Mouse (Mus musculus) hindbrain, embryonic 15.5 days (tissue): ENCODE results near the gene Mast4. TPM values are rescaled to one million over a fixed set of nuclear protein-coding genes. Genes with fewer than 3 reads are reported as not detected.
A peak's percentile ranks its signal among the peaks of the same experiment; 100 is the strongest.

Experiments used
- ATAC-seq: fragments of 200-750 bp; cut with Nextera tagmentation; 2 replicates; pipeline ENCODE4 v1.8.0; 2017; ENCODE audit warnings: low read depth, moderate number of reproducible peaks, moderate TSS enrichment; ENCODE audit not compliant: low FRiP score
- H3K27ac ChIP-seq: fragments of 300-500 bp; sonication (generic); replicated peaks from 2 replicates; pipeline ENCODE4 v1.5.1; 2015; ENCODE audit warnings: mild to moderate bottlenecking, inconsistent platforms
- H3K27me3 ChIP-seq: fragments of 300-500 bp; sonication (generic); 2 replicates; pipeline ENCODE4 v1.6.1; 2015; ENCODE audit warnings: control low read depth, inconsistent platforms
- H3K36me3 ChIP-seq: fragments of 300-500 bp; sonication (generic); 2 replicates; pipeline ENCODE4 v1.6.1; 2015; ENCODE audit warnings: control low read depth, inconsistent platforms
- H3K4me1 ChIP-seq: fragments of 300-500 bp; sonication (generic); replicated peaks from 2 replicates; pipeline ENCODE4 v1.6.1; 2015; ENCODE audit warnings: control low read depth, inconsistent platforms
- H3K4me2 ChIP-seq: fragments of 300-500 bp; sonication (generic); 2 replicates; pipeline ENCODE4 v1.6.1; 2015; ENCODE audit warnings: moderate library complexity, mild to moderate bottlenecking, inconsistent platforms
- H3K4me3 ChIP-seq: fragments of 300-500 bp; sonication (generic); 2 replicates; pipeline ENCODE4 v1.5.1; 2015; ENCODE audit warnings: mild to moderate bottlenecking, inconsistent platforms
- H3K9ac ChIP-seq: fragments of 300-500 bp; sonication (generic); 2 replicates; pipeline ENCODE4 v1.6.1; 2015; ENCODE audit warnings: inconsistent platforms
- H3K9me3 ChIP-seq: fragments of 300-500 bp; sonication (generic); 2 replicates; pipeline ENCODE4 v1.6.1; 2016; ENCODE audit warnings: control low read depth, inconsistent platforms
- WGBS: fragments of 180-500 bp; shearing (Covaris S2); methylation state at CpG from one replicate; pipeline ENCODE4 v1.1.7; 2015; 5-methylcytosine and 5-hydroxymethylcytosine counted together
- polyA plus RNA-seq: library from polyadenylated mRNA; unstranded; fragments of >200 nt; fragmentation: Nextera tagmentation; extraction: Ambion mirVana; gene quantifications from 2 replicates; pipeline ENCODE4 v1.2.1, GENCODE M21; 2015

Mast4 gene
- polyA plus RNA-seq, 1 experiment from 2014 or later: 29.1 TPM

DNA sequence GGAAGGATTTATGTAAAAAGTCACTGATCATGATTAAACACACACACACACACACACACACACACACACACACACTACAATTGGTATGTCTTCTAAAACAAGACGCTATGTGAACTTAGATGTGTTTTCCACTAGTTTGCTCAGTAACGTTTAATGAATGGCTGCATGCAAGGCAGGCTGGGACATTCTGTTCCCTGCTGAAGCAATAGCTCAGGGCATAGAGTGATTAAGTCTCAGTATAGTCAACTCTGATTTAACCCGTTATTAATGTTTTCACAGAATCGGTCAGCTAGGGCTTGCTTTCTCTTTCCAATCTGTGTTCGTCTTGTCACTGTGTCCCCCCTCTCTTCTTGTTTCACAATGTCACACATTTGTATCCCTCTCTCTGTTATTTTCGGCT lies 558.8 kb downstream of the Mast4 start:
- H3K27me3 ChIP-seq: no peaks in the 10 kb centered on the region
- H3K9me3 ChIP-seq: no peaks in the 10 kb centered on the region
- no peak overlapping the region for H3K4me2 ChIP-seq
- no peak overlapping the region for H3K27ac ChIP-seq
- no peak overlapping the region for H3K9ac ChIP-seq
- ATAC-seq: no peak
- WGBS: 77% methylated on average over 6 of the region's 6 CpGs
- H3K4me3 ChIP-seq: no peak overlapping the region
- H3K36me3 ChIP-seq: no peaks in the 10 kb centered on the region
- H3K4me1 ChIP-seq: no peaks in the 10 kb centered on the region

GRCm38 (mm10) chr13:102774786-102775201 lies 559.5 kb downstream of the Mast4 start:
- Histone ChIP-seq H3K27ac (no peak overlapping the region), H3K36me3 (no peaks in the 10 kb centered on the region), H3K4me3 (no peak overlapping the region), H3K27me3 (no peaks in the 10 kb centered on the region), H3K4me1 (0 out of 2 replicates have a peak, but pooled peaks cover 3% of the 10 kb centered on the region), H3K9ac (no peak overlapping the region), H3K9me3 (no peaks in the 10 kb centered on the region), H3K4me2 (no peak overlapping the region)
- WGBS: 39% methylated on average over 7 of the region's 7 CpGs
- ATAC-seq: peak; percentile 62; the same call in 1 of the 2 replicates

GRCm38 (mm10) chr13:102773169-102773568 lies 561.1 kb downstream of the Mast4 start:
- H3K4me1 ChIP-seq: peaks cover 12% of the 10 kb centered on the region
- H3K4me2 ChIP-seq: no peak overlapping the region
- no peak for ATAC-seq
- 94% methylated on average over 9 of the region's 9 CpGs for WGBS
- no peak overlapping the region for H3K27ac ChIP-seq
- H3K9me3 ChIP-seq: no peaks in the 10 kb centered on the region
- no peak overlapping the region for H3K4me3 ChIP-seq
- no peak overlapping the region for H3K9ac ChIP-seq
- no peaks in the 10 kb centered on the region for H3K36me3 ChIP-seq
- no peaks in the 10 kb centered on the region for H3K27me3 ChIP-seq

- H3K4me3 ChIP-seq: no peak overlapping the region
- peaks cover 17% of the 10 kb centered on the region for H3K4me1 ChIP-seq
- no peaks in the 10 kb centered on the region for H3K36me3 ChIP-seq
- no peak overlapping the region for H3K4me2 ChIP-seq
- H3K27me3 ChIP-seq: no peaks in the 10 kb centered on the region
- 68% methylated on average over 8 of the region's 8 CpGs for WGBS
- H3K27ac ChIP-seq: no peak overlapping the region
- H3K9ac ChIP-seq: no peak overlapping the region
- no peak for ATAC-seq
- no peaks in the 10 kb centered on the region for H3K9me3 ChIP-seq
Observed at GRCm38 (mm10) chr13:102770194-102770593, 564.1 kb downstream of the Mast4 start.

DNA sequence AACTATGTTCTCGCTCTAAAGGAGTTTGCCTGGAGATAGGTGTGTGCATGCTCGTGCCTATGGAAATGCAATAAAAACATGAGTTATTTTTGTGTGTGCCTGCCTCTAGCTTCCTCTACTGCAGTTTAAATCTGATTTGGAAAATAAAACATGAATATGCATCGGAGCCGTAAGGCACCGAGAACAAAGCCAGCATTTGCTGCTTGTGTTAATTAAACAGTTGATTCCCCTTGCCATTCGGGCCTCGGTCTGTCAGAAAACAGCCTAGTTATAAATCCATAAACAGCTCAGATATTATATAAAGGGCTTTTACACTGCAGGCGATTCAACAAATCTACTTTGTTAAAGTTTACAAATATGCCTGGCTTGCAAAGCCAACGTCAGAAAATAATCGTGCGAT lies 565.8 kb downstream of the Mast4 start:
- H3K4me2 ChIP-seq: no peak overlapping the region
- no peaks in the 10 kb centered on the region for H3K27me3 ChIP-seq
- no peaks in the 10 kb centered on the region for H3K9me3 ChIP-seq
- 58% methylated on average over 11 of the region's 11 CpGs for WGBS
- ATAC-seq: 0 out of 2 replicates have a peak, but pooled peaks have one; percentile 15
- H3K9ac ChIP-seq: no peak overlapping the region
- H3K4me3 ChIP-seq: no peak overlapping the region
- no peaks in the 10 kb centered on the region for H3K36me3 ChIP-seq
- peaks cover 31% of the 10 kb centered on the region for H3K4me1 ChIP-seq
- peak overlapping the region; percentile 23; the same call in 1 of the 2 replicates for H3K27ac ChIP-seq

DNA sequence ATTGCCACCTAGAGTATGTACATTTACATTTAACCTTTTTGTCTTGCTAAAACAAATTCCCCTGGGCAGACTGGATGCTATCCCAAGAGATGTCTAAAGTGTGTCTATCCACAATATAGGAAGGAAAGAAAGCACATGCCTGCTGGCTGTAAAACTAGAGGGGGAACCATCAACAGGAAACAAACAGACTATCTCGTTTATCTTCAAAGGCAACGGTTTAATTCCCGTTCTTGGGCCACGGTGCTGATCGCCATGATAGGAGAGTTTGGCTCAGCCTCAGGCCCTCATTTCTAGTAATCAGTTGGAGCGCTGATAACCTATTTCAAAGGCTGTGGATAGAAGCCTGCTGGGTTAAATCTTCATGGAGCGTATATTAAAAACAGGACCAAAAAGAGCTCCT lies 567.2 kb downstream of the Mast4 start:
- Histone ChIP-seq H3K4me3 (no peak overlapping the region), H3K4me1 (peaks cover 31% of the 10 kb centered on the region), H3K9me3 (no peaks in the 10 kb centered on the region), H3K27ac (no peak overlapping the region), H3K36me3 (no peaks in the 10 kb centered on the region), H3K9ac (no peak overlapping the region), H3K27me3 (no peaks in the 10 kb centered on the region), H3K4me2 (no peak overlapping the region)
- ATAC-seq: no peak
- 76% methylated on average over 7 of the region's 7 CpGs for WGBS

GRCm38 (mm10) chr13:102765216-102765615 lies 569.1 kb downstream of the Mast4 start:
- 30% methylated on average over 11 of the region's 11 CpGs for WGBS
- peaks cover 29% of the 10 kb centered on the region for H3K4me1 ChIP-seq

DNA sequence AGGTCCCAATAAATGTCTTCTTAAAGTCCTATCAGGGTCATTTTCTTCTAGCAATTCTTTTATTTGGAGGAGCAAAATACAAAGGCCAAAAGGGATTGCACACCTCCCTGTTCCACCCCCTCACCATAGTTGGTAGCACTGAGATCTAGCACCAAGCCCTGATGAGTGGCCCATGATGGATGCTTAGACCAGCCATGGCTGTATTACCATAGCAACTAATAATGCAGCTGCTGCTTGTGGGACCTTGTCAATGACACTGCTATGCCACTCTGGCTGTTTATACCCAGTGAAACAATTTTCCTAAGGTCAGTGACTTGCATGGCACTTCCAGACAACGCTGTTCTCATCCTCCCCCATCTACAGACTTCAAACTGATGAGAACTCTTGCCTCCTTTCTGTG lies 570.1 kb downstream of the Mast4 start:
- no peak overlapping the region for H3K27ac ChIP-seq
- no peaks in the 10 kb centered on the region for H3K36me3 ChIP-seq
- ATAC-seq: peak; percentile 53; the same call in 1 of the 2 replicates
- WGBS: 50% methylated on average over 1 of the region's 1 CpGs
- no peak overlapping the region for H3K4me3 ChIP-seq
- H3K4me1 ChIP-seq: peaks cover 28% of the 10 kb centered on the region
- H3K27me3 ChIP-seq: no peaks in the 10 kb centered on the region
- H3K9me3 ChIP-seq: no peaks in the 10 kb centered on the region
- H3K9ac ChIP-seq: no peak overlapping the region
- no peak overlapping the region for H3K4me2 ChIP-seq

More at GRCm38 (mm10) chr13:102765216-102765615, 569.1 kb downstream of the Mast4 start:
- no peak for ATAC-seq
- Histone ChIP-seq H3K36me3 (no peaks in the 10 kb centered on the region), H3K27ac (no peak overlapping the region), H3K9ac (no peak overlapping the region), H3K4me2 (no peak overlapping the region), H3K27me3 (no peaks in the 10 kb centered on the region), H3K9me3 (no peaks in the 10 kb centered on the region), H3K4me3 (no peak overlapping the region)

DNA sequence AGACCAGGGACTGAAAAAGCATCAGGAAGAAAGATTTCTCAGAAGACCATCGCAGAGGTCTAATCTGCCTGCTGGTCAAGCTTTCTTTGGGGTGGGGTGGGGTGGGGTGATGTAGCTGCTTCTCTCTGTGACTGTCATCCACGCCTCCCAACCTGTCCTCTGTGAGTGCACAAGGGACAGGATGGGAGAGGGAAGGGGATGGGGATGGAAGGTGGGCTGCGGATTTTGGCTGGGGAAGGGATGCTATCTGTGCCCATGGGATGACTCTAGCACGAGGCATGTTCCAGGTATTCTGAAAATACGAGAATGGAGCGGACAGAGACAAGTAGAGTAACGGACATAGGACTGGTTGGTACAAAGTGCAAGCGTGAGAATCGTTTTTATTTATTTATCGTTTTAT lies 572.1 kb downstream of the Mast4 start:
- 92% methylated on average over 10 of the region's 10 CpGs for WGBS
- no peak for ATAC-seq

DNA sequence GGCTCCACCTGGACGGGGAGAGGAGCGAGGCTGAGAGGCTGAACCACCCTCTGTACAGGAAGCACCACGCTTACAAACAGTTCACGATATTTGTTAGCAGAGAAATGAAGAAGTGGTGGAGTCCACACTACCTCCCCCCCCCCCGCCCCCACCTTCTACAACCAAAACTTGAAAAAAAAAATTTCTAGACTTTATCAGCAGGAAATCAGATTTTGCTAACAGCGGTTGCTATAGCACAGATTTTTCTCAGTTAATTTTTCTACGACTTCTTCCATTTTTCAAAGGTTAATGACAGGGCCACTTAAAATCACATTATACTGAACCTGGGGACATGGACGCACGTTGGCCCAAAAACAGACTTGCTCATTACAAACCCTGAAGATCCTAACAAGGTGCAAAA lies 572.9 kb downstream of the Mast4 start:
- Histone ChIP-seq H3K9me3 (no peaks in the 10 kb centered on the region), H3K27me3 (no peaks in the 10 kb centered on the region), H3K9ac (no peak overlapping the region), H3K4me3 (no peak overlapping the region), H3K4me1 (peaks cover 19% of the 10 kb centered on the region), H3K36me3 (0 out of 2 replicates have a peak, but pooled peaks cover 11% of the 10 kb centered on the region), H3K27ac (no peak overlapping the region), H3K4me2 (no peak overlapping the region)
- no peak for ATAC-seq
- WGBS: 80% methylated on average over 9 of the region's 9 CpGs

More for the DNA sequence above, 572.1 kb downstream of the Mast4 start:
- Histone ChIP-seq H3K9me3 (no peaks in the 10 kb centered on the region), H3K4me1 (peaks cover 19% of the 10 kb centered on the region), H3K9ac (no peak overlapping the region), H3K27ac (no peak overlapping the region), H3K4me2 (no peak overlapping the region), H3K36me3 (0 out of 2 replicates have a peak, but pooled peaks cover 11% of the 10 kb centered on the region), H3K27me3 (no peaks in the 10 kb centered on the region), H3K4me3 (no peak overlapping the region)

GRCm38 (mm10) chr13:102758021-102758420 lies 576.3 kb downstream of the Mast4 start:
- no peak overlapping the region for H3K4me3 ChIP-seq
- no peak for ATAC-seq

GRCm38 (mm10) chr13:102756071-102756470 lies 578.2 kb downstream of the Mast4 start:
- H3K4me3 ChIP-seq: no peak overlapping the region

More at GRCm38 (mm10) chr13:102758021-102758420, 576.3 kb downstream of the Mast4 start:
- no peaks in the 10 kb centered on the region for H3K4me1 ChIP-seq
- H3K4me2 ChIP-seq: no peak overlapping the region
- no peaks in the 10 kb centered on the region for H3K27me3 ChIP-seq
- 96% methylated on average over 6 of the region's 6 CpGs for WGBS
- no peak overlapping the region for H3K27ac ChIP-seq
- H3K36me3 ChIP-seq: peaks cover 13% of the 10 kb centered on the region; the same call in 1 of the 2 replicates
- H3K9me3 ChIP-seq: no peaks in the 10 kb centered on the region
- H3K9ac ChIP-seq: no peak overlapping the region

GRCm38 (mm10) chr13:102755124-102755523 lies 579.2 kb downstream of the Mast4 start:
- H3K27me3 ChIP-seq: no peaks in the 10 kb centered on the region
- 93% methylated on average over 8 of the region's 8 CpGs for WGBS
- H3K9ac ChIP-seq: no peak overlapping the region
- peaks cover 13% of the 10 kb centered on the region; the same call in 1 of the 2 replicates for H3K36me3 ChIP-seq
- no peak for ATAC-seq
- H3K4me3 ChIP-seq: no peak overlapping the region
- no peak overlapping the region for H3K4me2 ChIP-seq
- H3K4me1 ChIP-seq: no peaks in the 10 kb centered on the region
- no peak overlapping the region for H3K27ac ChIP-seq
- no peaks in the 10 kb centered on the region for H3K9me3 ChIP-seq

More at GRCm38 (mm10) chr13:102756071-102756470, 578.2 kb downstream of the Mast4 start:
- no peak for ATAC-seq
- H3K36me3 ChIP-seq: peaks cover 13% of the 10 kb centered on the region; the same call in 1 of the 2 replicates
- H3K27me3 ChIP-seq: no peaks in the 10 kb centered on the region
- H3K27ac ChIP-seq: no peak overlapping the region
- no peak overlapping the region for H3K4me2 ChIP-seq
- H3K4me1 ChIP-seq: no peaks in the 10 kb centered on the region
- WGBS: 94% methylated on average over 8 of the region's 8 CpGs
- H3K9ac ChIP-seq: no peak overlapping the region
- H3K9me3 ChIP-seq: no peaks in the 10 kb centered on the region
